Mouse (Mus musculus): ENCODE data around the gene Pla2g4e. TPM values are rescaled to one million over a fixed set of nuclear protein-coding genes. Genes with fewer than 3 reads are reported as not detected.

Pla2g4e gene
- polyA plus RNA-seq, 1 experiment from 2014 or later, result 1.2 TPM

DNA sequence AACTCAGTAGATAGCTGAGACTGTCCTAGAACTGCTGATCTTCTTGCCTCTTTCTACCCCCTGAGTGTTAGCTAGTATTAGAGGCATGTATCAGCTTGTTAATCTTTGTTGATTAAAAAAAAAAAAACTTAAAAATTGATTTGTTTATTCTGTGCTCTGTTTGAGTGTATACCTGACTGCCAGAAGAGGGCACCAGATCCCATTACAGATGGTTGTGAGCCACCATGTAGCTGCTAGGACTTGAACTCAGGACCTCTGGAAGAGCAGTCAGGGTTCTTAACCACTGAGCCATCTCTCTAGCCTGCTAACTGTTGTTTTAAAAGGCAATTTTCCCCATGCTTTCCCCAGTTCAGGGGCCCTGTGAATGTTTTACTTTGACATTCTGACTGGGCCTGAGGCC, 66.2 kb downstream of the Pla2g4e start:
- Histone ChIP-seq H3K9ac (no peak overlapping the region), H3K27ac (replicated peaks) (no peak overlapping the region), H3K4me2 (no peak overlapping the region), H3K36me3 (no peaks in the 10 kb centered on the region), H3K27me3 (replicated peaks) (no peaks in the 10 kb centered on the region), H3K4me1 (peaks cover 4% of the 10 kb centered on the region; the same call in 1 of the 2 replicates), H3K4me3 (no peak overlapping the region), H3K9me3 (no peaks in the 10 kb centered on the region)
- ATAC-seq (ENCODE audit: extremely low read depth, insufficient number of reproducible peaks, low FRiP score, low TSS enrichment), result no peak

DNA sequence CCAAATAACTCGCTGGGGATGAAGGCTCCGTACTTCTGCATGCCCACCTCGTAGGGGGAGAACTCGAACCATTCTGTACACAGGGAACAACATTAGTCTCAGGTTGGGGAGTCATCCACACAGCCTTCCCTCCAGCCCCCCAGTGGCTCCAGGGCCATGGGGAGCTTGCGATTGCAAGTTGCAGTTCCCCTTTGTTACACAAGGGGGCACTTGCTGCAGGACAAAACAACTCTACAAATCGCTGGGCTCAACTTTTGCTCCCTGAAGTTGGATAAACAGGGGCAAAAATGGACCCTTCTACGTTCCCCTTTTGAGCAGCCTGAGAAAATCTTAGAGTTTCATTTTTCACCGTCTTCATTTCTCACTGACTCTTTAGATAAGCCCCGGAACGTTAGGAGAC, 71.4 kb downstream of the Pla2g4e start:
- H3K9me3 ChIP-seq, result no peaks in the 10 kb centered on the region
- ATAC-seq (ENCODE audit: extremely low read depth, insufficient number of reproducible peaks, low FRiP score, low TSS enrichment), result no peak
- H3K27me3 ChIP-seq (replicated peaks), result 0 out of 2 replicates have a peak, but pooled peaks cover 4% of the 10 kb centered on the region
- H3K4me2 ChIP-seq, result peak overlapping the region; percentile 33
- H3K4me1 ChIP-seq, result peaks cover 4% of the 10 kb centered on the region; the same call in 1 of the 2 replicates
- no peak overlapping the region for H3K9ac ChIP-seq
- no peak overlapping the region for H3K27ac ChIP-seq (replicated peaks)
- H3K4me3 ChIP-seq, result no peak overlapping the region
- 20% methylated on average over 10 of the region's 10 CpGs for WGBS
- H3K36me3 ChIP-seq, result no peaks in the 10 kb centered on the region

DNA sequence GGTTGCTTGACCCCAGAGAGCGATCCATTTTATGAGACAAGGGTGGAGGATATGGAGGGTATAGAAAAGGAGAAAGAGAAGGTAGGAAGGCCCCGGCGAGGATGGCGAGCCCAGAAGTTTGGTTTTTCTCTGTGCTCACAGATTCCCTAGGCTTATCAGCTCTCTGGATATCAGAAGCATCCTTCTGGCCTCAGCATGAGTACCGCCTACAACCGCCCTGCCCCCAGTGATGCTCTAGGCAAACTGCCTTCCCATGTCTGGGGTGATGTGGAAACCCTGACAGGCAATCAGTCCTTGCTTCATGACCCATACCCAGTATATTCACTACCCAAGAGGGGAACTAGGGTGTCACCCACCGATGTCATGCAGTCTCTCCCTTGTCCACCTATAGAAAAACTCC, 73.8 kb downstream of the Pla2g4e start:
- H3K4me1 ChIP-seq, result peaks cover 8% of the 10 kb centered on the region; the same call in 1 of the 2 replicates
- no peaks in the 10 kb centered on the region for H3K36me3 ChIP-seq
- no peaks in the 10 kb centered on the region for H3K9me3 ChIP-seq
- no peak for ATAC-seq (ENCODE audit: extremely low read depth, insufficient number of reproducible peaks, low FRiP score, low TSS enrichment)
- 0 out of 2 replicates have a peak, but pooled peaks cover 4% of the 10 kb centered on the region for H3K27me3 ChIP-seq (replicated peaks)
- H3K4me3 ChIP-seq, result no peak overlapping the region
- 65% methylated on average over 7 of the region's 7 CpGs for WGBS
- H3K27ac ChIP-seq (replicated peaks), result no peak overlapping the region
- H3K4me2 ChIP-seq, result no peak overlapping the region
- no peak overlapping the region for H3K9ac ChIP-seq

DNA sequence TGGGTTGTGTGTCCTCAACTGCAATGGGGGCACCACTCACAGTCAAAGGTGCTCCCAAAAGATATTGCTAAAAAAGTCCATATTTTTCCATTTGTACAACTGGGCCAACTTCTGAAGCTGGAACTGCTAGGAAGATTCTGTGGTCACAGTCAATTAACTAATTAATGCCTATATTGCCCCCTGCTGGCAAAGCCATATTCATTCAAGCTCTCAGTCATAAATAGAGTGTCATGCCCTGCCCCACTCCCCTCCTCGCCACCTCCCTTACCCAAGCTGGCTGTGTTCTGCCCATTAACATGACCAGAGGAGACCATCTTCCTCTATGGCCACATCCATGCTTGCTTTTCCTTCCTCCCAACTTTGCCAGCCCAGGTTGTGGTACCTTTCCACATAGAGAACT, 74.4 kb downstream of the Pla2g4e start:
- Histone ChIP-seq H3K4me2 (no peak overlapping the region), H3K27me3 (replicated peaks) (0 out of 2 replicates have a peak, but pooled peaks cover 4% of the 10 kb centered on the region), H3K4me3 (no peak overlapping the region), H3K9ac (no peak overlapping the region), H3K36me3 (no peaks in the 10 kb centered on the region), H3K27ac (replicated peaks) (no peak overlapping the region), H3K4me1 (peaks cover 8% of the 10 kb centered on the region; the same call in 1 of the 2 replicates), H3K9me3 (no peaks in the 10 kb centered on the region)
- ATAC-seq (ENCODE audit: extremely low read depth, insufficient number of reproducible peaks, low FRiP score, low TSS enrichment), result no peak
- 32% methylated on average over 1 of the region's 1 CpGs for WGBS

DNA sequence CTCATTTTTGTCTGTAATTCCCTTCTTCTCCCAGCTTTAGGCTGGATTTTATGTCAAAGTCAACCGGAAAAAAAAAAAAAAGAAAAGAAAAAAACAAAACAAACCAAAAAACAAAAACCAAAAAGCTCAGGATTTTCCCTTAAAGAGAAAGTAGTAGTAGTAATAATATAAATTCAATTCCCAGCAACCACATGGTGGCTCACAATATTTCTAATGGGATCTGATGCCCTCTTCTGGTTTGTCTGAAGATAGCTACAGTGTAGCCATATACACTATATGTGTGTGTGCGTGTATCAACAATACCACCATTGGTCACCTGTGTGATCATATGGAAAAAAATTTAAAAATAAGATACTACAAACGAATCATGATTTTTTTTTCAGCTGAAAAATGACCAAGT, 75.8 kb downstream of the Pla2g4e start:
- Histone ChIP-seq H3K4me1 (peaks cover 8% of the 10 kb centered on the region; the same call in 1 of the 2 replicates), H3K4me3 (no peak overlapping the region), H3K36me3 (no peaks in the 10 kb centered on the region), H3K9me3 (no peaks in the 10 kb centered on the region), H3K4me2 (no peak overlapping the region), H3K9ac (no peak overlapping the region), H3K27me3 (replicated peaks) (0 out of 2 replicates have a peak, but pooled peaks cover 4% of the 10 kb centered on the region), H3K27ac (replicated peaks) (no peak overlapping the region)
- no peak for ATAC-seq (ENCODE audit: extremely low read depth, insufficient number of reproducible peaks, low FRiP score, low TSS enrichment)
- 78% methylated on average over 3 of the region's 3 CpGs for WGBS

DNA sequence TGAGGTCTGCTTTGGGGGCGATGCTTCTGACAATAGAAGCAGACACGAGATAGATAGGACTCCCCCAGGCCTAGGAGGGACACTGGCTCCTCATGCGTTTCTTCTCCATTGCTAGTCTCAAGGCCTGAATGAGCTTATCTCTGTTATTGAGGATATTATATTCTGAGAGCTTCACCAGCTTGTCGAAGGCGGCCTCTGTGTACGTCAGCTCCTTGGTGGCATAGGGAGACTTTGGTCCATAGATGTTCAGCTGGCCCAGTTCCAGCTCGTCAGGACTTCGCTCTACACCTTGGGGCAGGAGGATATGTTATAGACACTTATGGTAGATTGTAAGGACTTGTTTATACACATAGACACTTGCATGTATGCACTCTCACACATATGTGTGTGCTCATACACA, 77.4 kb downstream of the Pla2g4e start:
- H3K4me2 ChIP-seq, result no peak overlapping the region
- no peak overlapping the region for H3K27ac ChIP-seq (replicated peaks)
- H3K36me3 ChIP-seq, result no peaks in the 10 kb centered on the region
- no peak for ATAC-seq (ENCODE audit: extremely low read depth, insufficient number of reproducible peaks, low FRiP score, low TSS enrichment)
- no peaks in the 10 kb centered on the region for H3K9me3 ChIP-seq
- H3K27me3 ChIP-seq (replicated peaks), result no peaks in the 10 kb centered on the region
- H3K9ac ChIP-seq, result no peak overlapping the region
- 0 out of 2 replicates have a peak, but pooled peaks cover 4% of the 10 kb centered on the region for H3K4me1 ChIP-seq
- 85% methylated on average over 8 of the region's 8 CpGs for WGBS
- H3K4me3 ChIP-seq, result no peak overlapping the region

DNA sequence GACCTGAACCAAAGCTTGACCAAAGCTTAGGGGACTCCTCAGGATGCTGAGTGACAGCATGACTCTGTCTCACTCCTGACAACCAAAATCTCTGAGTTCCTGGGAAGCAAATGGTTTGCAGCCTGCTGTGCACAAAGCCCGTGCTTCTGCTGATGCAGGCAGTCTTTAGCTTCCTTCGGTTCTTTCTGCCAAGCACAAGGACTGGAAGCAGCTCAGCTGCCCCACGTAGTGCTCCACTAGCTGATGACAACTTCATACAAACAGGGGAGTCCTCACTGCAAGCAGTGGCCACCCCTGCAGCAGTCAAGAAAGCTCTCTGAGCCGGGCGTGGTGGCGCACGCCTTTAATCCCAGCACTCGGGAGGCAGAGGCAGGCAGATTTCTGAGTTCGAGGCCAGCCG, 79.7 kb downstream of the Pla2g4e start:
- Histone ChIP-seq H3K4me2 (no peak overlapping the region), H3K9me3 (no peaks in the 10 kb centered on the region), H3K27ac (replicated peaks) (no peak overlapping the region), H3K4me1 (0 out of 2 replicates have a peak, but pooled peaks cover 4% of the 10 kb centered on the region), H3K27me3 (replicated peaks) (no peaks in the 10 kb centered on the region), H3K36me3 (no peaks in the 10 kb centered on the region), H3K9ac (no peak overlapping the region), H3K4me3 (no peak overlapping the region)
- 75% methylated on average over 10 of the region's 10 CpGs for WGBS
- no peak for ATAC-seq (ENCODE audit: extremely low read depth, insufficient number of reproducible peaks, low FRiP score, low TSS enrichment)

DNA sequence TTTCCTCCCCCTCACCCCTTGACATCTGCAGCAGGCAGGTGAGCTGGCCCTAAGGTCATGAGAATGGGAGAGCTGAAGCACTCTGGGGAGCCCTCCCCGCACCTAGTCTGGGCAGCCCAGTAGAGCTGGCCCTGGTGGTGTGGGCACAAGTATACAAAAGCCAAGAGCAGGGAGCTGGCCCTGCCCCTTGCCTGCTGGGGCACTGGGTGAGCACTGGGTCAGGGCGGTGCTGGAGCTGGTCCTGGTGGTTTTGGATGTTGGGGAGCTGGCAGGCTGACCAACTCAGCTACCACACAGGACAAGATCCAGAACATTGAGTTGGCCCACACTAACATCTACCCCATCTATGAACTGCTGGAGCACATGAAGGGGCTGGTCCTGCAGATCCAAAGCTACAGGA, 85.7 kb downstream of the Pla2g4e start:
- Histone ChIP-seq H3K4me1 (peaks cover 8% of the 10 kb centered on the region), H3K9ac (no peak overlapping the region), H3K4me2 (no peak overlapping the region), H3K27ac (replicated peaks) (no peak overlapping the region), H3K4me3 (no peak overlapping the region), H3K27me3 (replicated peaks) (no peaks in the 10 kb centered on the region), H3K36me3 (no peaks in the 10 kb centered on the region), H3K9me3 (peaks cover 4% of the 10 kb centered on the region; the same call in 1 of the 2 replicates)
- ATAC-seq (ENCODE audit: extremely low read depth, insufficient number of reproducible peaks, low FRiP score, low TSS enrichment), result no peak
- WGBS, result 88% methylated on average over 2 of the region's 2 CpGs

DNA sequence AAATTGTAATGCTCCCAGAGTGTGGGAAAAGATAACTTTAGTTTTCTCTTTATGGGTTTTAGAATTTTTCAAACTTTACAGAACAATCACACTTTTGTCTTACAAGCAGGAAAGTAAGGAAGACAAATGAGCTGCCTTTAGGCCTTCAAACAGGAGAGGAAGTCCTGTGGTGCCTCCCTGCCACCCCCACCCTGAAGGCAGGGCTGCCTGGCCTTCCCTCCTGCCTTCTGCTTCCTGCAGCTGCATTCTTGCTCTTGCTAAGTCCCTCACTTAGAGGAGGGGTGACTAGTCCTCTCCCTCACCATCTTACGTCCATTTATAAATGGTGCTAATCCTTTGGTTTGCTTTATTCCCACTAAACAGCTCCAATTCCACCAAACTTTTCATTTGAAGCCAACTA, 86.3 kb downstream of the Pla2g4e start:
- Histone ChIP-seq H3K36me3 (no peaks in the 10 kb centered on the region), H3K9ac (no peak overlapping the region), H3K4me1 (peaks cover 8% of the 10 kb centered on the region), H3K4me2 (no peak overlapping the region), H3K27me3 (replicated peaks) (no peaks in the 10 kb centered on the region), H3K27ac (replicated peaks) (no peak overlapping the region), H3K4me3 (no peak overlapping the region), H3K9me3 (peaks cover 4% of the 10 kb centered on the region; the same call in 1 of the 2 replicates)
- 38% methylated on average over 1 of the region's 1 CpGs for WGBS
- no peak for ATAC-seq (ENCODE audit: extremely low read depth, insufficient number of reproducible peaks, low FRiP score, low TSS enrichment)

DNA sequence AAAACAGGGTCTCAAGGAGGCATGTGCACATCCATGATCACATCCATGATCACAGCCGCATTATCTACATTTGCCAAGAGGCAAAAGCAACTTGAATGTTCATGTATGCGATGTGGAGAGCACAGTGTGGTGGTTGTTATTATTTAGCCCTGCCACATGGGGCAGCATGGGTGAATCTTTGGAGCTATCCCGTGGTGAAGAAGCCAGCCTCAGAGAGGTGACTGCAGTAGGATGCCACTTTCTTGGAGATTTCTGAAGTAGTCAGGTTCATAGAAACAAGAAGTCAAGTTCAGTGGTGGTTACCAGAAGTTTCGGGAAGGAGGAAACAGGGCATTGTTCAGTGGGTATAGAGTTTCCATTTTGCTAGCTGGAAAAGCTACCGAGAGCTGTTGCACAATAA, 87.1 kb downstream of the Pla2g4e start:
- H3K27me3 ChIP-seq (replicated peaks), result no peaks in the 10 kb centered on the region
- H3K36me3 ChIP-seq, result no peaks in the 10 kb centered on the region
- H3K4me3 ChIP-seq, result no peak overlapping the region
- WGBS, result 49% methylated on average over 5 of the region's 5 CpGs
- no peak for ATAC-seq (ENCODE audit: extremely low read depth, insufficient number of reproducible peaks, low FRiP score, low TSS enrichment)
- peaks cover 4% of the 10 kb centered on the region; the same call in 1 of the 2 replicates for H3K9me3 ChIP-seq
- H3K4me2 ChIP-seq, result no peak overlapping the region
- peaks cover 17% of the 10 kb centered on the region for H3K4me1 ChIP-seq
- no peak overlapping the region for H3K9ac ChIP-seq
- no peak overlapping the region for H3K27ac ChIP-seq (replicated peaks)

DNA sequence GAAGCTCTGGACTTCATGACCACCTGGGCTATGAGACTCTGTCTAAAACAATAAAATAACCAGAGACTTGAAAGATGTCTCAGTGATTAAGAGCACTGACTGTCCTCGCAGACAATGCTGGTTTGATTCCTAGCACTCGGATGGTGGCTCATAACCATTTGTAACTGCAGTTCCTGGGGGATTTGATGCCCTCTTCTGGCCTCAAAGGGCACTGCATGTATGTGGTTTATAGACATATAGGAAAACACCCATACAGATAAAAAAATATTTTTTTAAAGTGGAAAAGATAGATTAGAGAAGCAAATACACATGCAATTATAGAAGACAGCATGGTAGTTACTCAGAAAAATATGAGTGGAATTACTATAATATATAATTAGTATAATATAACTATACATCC, 87.5 kb downstream of the Pla2g4e start:
- no peak overlapping the region for H3K4me3 ChIP-seq
- no peaks in the 10 kb centered on the region for H3K27me3 ChIP-seq (replicated peaks)
- no peak overlapping the region for H3K4me2 ChIP-seq
- no peak overlapping the region for H3K27ac ChIP-seq (replicated peaks)
- WGBS, result 75% methylated on average over 2 of the region's 2 CpGs
- no peak overlapping the region for H3K9ac ChIP-seq
- H3K4me1 ChIP-seq, result peaks cover 19% of the 10 kb centered on the region
- no peaks in the 10 kb centered on the region for H3K36me3 ChIP-seq
- ATAC-seq (ENCODE audit: extremely low read depth, insufficient number of reproducible peaks, low FRiP score, low TSS enrichment), result no peak
- peaks cover 4% of the 10 kb centered on the region; the same call in 1 of the 2 replicates for H3K9me3 ChIP-seq

DNA sequence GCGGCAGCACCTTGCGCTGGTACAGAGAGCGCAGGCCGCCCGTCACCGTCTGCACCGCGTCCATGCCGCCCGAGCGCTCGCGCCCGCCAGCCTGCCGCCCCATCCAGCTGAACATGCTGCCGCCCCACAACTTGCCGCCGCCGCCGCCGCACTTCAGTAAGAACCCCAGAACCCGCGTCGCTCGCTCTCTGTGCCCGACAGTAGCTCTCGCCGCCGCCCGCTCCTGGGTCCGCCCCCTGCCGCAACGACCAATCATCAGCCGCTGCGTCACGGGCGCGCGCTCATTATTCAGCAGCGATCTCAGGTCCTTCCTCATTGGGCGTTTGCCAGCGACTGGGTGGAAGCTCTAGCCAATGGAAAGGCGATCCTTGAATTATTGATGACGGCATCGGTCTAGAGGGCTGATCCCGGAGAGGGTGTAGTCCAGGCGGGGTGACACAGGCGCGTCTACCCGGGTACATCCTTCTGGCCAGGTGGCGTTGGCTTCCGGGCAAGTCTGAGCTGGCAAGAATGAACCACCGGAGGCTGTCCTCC, 90.7 kb downstream of the Pla2g4e start, which contains the start of gene Ehd4:
TSS of gene Ehd4 (minus strand) at position 246 of the 534 bp plus-strand sequence.
- Histone ChIP-seq H3K27me3 (replicated peaks) (no peaks in the 10 kb centered on the region), H3K4me2 (peak within 1 kb of the TSS; percentile 97), H3K27ac (replicated peaks) (peak within 1 kb of the TSS; percentile 87), H3K36me3 (peaks cover 11% of the 10 kb centered on the region), H3K9me3 (peaks cover 4% of the 10 kb centered on the region; the same call in 1 of the 2 replicates), H3K4me1 (peaks cover 39% of the 10 kb centered on the region), H3K4me3 (peak within 1 kb of the TSS; percentile 96), H3K9ac (peak within 1 kb of the TSS; percentile 97)
- ATAC-seq (ENCODE audit: extremely low read depth, insufficient number of reproducible peaks, low FRiP score, low TSS enrichment), result peak; percentile 96
- WGBS, result under 1% methylated on average over 53 of the region's 53 CpGs
